Mouse (Mus musculus) MEL (cell line): ENCODE measurements around the gene Fam222b. TPM values are rescaled to one million over a fixed set of nuclear protein-coding genes. Genes with fewer than 3 reads are reported as not detected.

Source experiments
- DNase-seq: peaks from one replicate; pipeline ENCODE4 v3.0.0; 2011; ENCODE audit warnings: low read depth, low spot score
- H3K27ac ChIP-seq: 2 replicates; pipeline ENCODE4 v1.5.1; 2012; ENCODE audit warnings: low read depth, mild to moderate bottlenecking, control low read depth, low read length, moderate library complexity; ENCODE audit not compliant: control insufficient read depth
- H3K27me3 ChIP-seq, 2 experiments: fragments of 150-350 bp in 1 of 2; sonication (generic) in 1 of 2; 2 replicates each; pipeline ENCODE4 v1.6.1; 2012; ENCODE audit warnings: low read length in 2 of 2, mild to moderate bottlenecking in 2 of 2, improper control_type of control experiment in 1 of 2, moderate library complexity in 1 of 2; ENCODE audit not compliant: insufficient read depth in 2 of 2, control insufficient read depth in 1 of 2
- H3K36me3 ChIP-seq, 2 experiments: 2 replicates each; pipeline ENCODE4 v1.6.1; 2012 to 2014; ENCODE audit warnings: low read length in 2 of 2, improper control_type of control experiment in 1 of 2, inconsistent platforms in 1 of 2, mild to moderate bottlenecking in 1 of 2; ENCODE audit not compliant: insufficient read depth in 2 of 2, control insufficient read depth in 1 of 2
- H3K4me1 ChIP-seq, 2 experiments: fragments of 150-350 bp in 1 of 2; sonication (generic) in 1 of 2; 2 replicates each; pipeline ENCODE4 v1.6.1; 2012; ENCODE audit warnings: low read length in 2 of 2, improper control_type of control experiment in 1 of 2, mild to moderate bottlenecking in 1 of 2; ENCODE audit not compliant: insufficient read depth in 2 of 2, control insufficient read depth in 1 of 2
- H3K4me3 ChIP-seq, 2 experiments: fragments of 150-350 bp in 1 of 2; sonication (generic) in 1 of 2; 2 replicates each; pipeline ENCODE4 v1.5.1; 2012; ENCODE audit warnings: low read depth in 2 of 2, low read length in 2 of 2, mild to moderate bottlenecking in 2 of 2, moderate library complexity in 2 of 2, control low read depth in 1 of 2, improper control_type of control experiment in 1 of 2; ENCODE audit not compliant: control insufficient read depth in 1 of 2, insufficient read depth in 1 of 2
- H3K79me2 ChIP-seq: 2 replicates; pipeline ENCODE4 v1.6.1; 2012; ENCODE audit warnings: mild to moderate bottlenecking, low read length, moderate library complexity; ENCODE audit not compliant: control insufficient read depth, poor library complexity, insufficient read depth
- H3K9ac ChIP-seq: 2 replicates; pipeline ENCODE4 v1.6.1; 2012; ENCODE audit warnings: low read depth, mild to moderate bottlenecking, control low read depth, low read length, moderate library complexity; ENCODE audit not compliant: control insufficient read depth, poor library complexity, severe bottlenecking
- H3K9me3 ChIP-seq: fragments of 150-350 bp; sonication (generic); replicated peaks from 2 replicates; pipeline ENCODE4 v1.6.1; 2012; ENCODE audit warnings: mild to moderate bottlenecking, low read length, improper control_type of control experiment, moderate library complexity; ENCODE audit not compliant: insufficient read depth
- BHLHE40 ChIP-seq: IDR thresholded peaks from 2 replicates; pipeline ENCODE4 v1.6.1; 2012; ENCODE audit warnings: low read depth, mild to moderate bottlenecking, inconsistent platforms, low read length, improper control_type of control experiment, borderline replicate concordance
- CHD1 ChIP-seq: IDR thresholded peaks from 2 replicates; pipeline ENCODE4 v1.6.1; 2012; ENCODE audit warnings: low read depth, mild to moderate bottlenecking, inconsistent platforms, low read length, improper control_type of control experiment
- CHD2 ChIP-seq: IDR thresholded peaks from 2 replicates; pipeline ENCODE4 v1.6.1; 2011; ENCODE audit warnings: low read length, improper control_type of control experiment
- CTCF ChIP-seq, 3 experiments: IDR thresholded peaks in 2 of 3; conservative IDR thresholded peaks in 1 of 3; 2 replicates each; pipeline ENCODE4 v1.5.1; 2011 to 2012; ENCODE audit warnings: low read length in 3 of 3, low read depth in 2 of 3, mild to moderate bottlenecking in 2 of 3, improper control_type of control experiment in 1 of 3, inconsistent platforms in 1 of 3, mixed read lengths in 1 of 3, moderate library complexity in 1 of 3; ENCODE audit not compliant: control insufficient read depth in 1 of 3, insufficient read depth in 1 of 3, poor library complexity in 1 of 3, severe bottlenecking in 1 of 3
- E2F4 ChIP-seq: IDR thresholded peaks from 2 replicates; pipeline ENCODE4 v1.6.1; 2011; ENCODE audit warnings: low read depth, low read length, improper control_type of control experiment, borderline replicate concordance
- ELF1 ChIP-seq: IDR thresholded peaks from 2 replicates; pipeline ENCODE4 v1.6.1; 2014; ENCODE audit warnings: low read depth, mild to moderate bottlenecking, inconsistent platforms, low read length, improper control_type of control experiment, moderate library complexity
- EP300 ChIP-seq, 2 experiments: IDR thresholded peaks; 2 replicates each; pipeline ENCODE4 v1.6.1; 2011; ENCODE audit warnings: improper control_type of control experiment in 2 of 2, low read length in 2 of 2, low read depth in 1 of 2, mild to moderate bottlenecking in 1 of 2
- HCFC1 ChIP-seq: IDR thresholded peaks from 2 replicates; pipeline ENCODE4 v1.6.1; 2012; ENCODE audit warnings: low read depth, mild to moderate bottlenecking, inconsistent platforms, low read length, improper control_type of control experiment, moderate library complexity
- JUND ChIP-seq: IDR thresholded peaks from 2 replicates; pipeline ENCODE4 v1.6.1; 2011; ENCODE audit warnings: low read depth, mild to moderate bottlenecking, improper control_type of control experiment, low read length
- MAFK ChIP-seq: IDR thresholded peaks from 2 replicates; pipeline ENCODE4 v1.6.1; 2011; ENCODE audit warnings: low read depth, mild to moderate bottlenecking, low read length, improper control_type of control experiment, borderline replicate concordance
- MAX ChIP-seq: IDR thresholded peaks from 2 replicates; pipeline ENCODE4 v1.6.1; 2011; ENCODE audit warnings: low read length, improper control_type of control experiment
- MAZ ChIP-seq: IDR thresholded peaks from 2 replicates; pipeline ENCODE4 v1.6.1; 2012; ENCODE audit warnings: low read depth, mild to moderate bottlenecking, inconsistent platforms, low read length, improper control_type of control experiment
- MEF2A ChIP-seq: IDR thresholded peaks from 2 replicates; pipeline ENCODE4 v1.6.1; 2014; ENCODE audit warnings: low read depth, mild to moderate bottlenecking, inconsistent platforms, low read length, improper control_type of control experiment; ENCODE audit not compliant: poor library complexity, insufficient replicate concordance, severe bottlenecking; ENCODE audit errors: extremely low read depth
- MXI1 ChIP-seq: IDR thresholded peaks from 2 replicates; pipeline ENCODE4 v1.6.1; 2011; ENCODE audit warnings: mild to moderate bottlenecking, low read depth, low read length, improper control_type of control experiment
- MYB ChIP-seq: IDR thresholded peaks from 2 replicates; pipeline ENCODE4 v1.6.1; 2011; ENCODE audit warnings: mild to moderate bottlenecking, low read depth, low read length, improper control_type of control experiment
- MYC ChIP-seq: IDR thresholded peaks from 2 replicates; pipeline ENCODE4 v1.6.1; 2011; ENCODE audit warnings: low read depth, mild to moderate bottlenecking, low read length, improper control_type of control experiment, moderate library complexity
- NELFE ChIP-seq: IDR thresholded peaks from 2 replicates; pipeline ENCODE4 v1.6.1; 2011; ENCODE audit warnings: low read depth, low read length, improper control_type of control experiment
- NRF1 ChIP-seq: IDR thresholded peaks from 2 replicates; pipeline ENCODE4 v1.6.1; 2014; ENCODE audit warnings: low read depth, mild to moderate bottlenecking, inconsistent platforms, low read length, improper control_type of control experiment, moderate library complexity; ENCODE audit not compliant: poor library complexity, insufficient read depth, severe bottlenecking
- POLR2AphosphoS5 ChIP-seq: IDR thresholded peaks from 2 replicates; pipeline ENCODE4 v1.6.1; 2012; ENCODE audit warnings: low read depth, borderline replicate concordance, mild to moderate bottlenecking, inconsistent platforms, low read length, moderate library complexity, mixed read lengths
- RAD21 ChIP-seq: IDR thresholded peaks from 2 replicates; pipeline ENCODE4 v1.6.1; 2011; ENCODE audit warnings: mild to moderate bottlenecking, low read depth, low read length, improper control_type of control experiment
- RCOR1 ChIP-seq: IDR thresholded peaks from 2 replicates; pipeline ENCODE4 v1.6.1; 2012; ENCODE audit warnings: low read depth, mild to moderate bottlenecking, inconsistent platforms, low read length, improper control_type of control experiment
- SIN3A ChIP-seq: IDR thresholded peaks from 2 replicates; pipeline ENCODE4 v1.6.1; 2012; ENCODE audit warnings: low read length, improper control_type of control experiment, inconsistent platforms
- SMC3 ChIP-seq: IDR thresholded peaks from 2 replicates; pipeline ENCODE4 v1.6.1; 2011; ENCODE audit warnings: low read depth, low read length, improper control_type of control experiment
- TCF12 ChIP-seq: IDR thresholded peaks from 2 replicates; pipeline ENCODE4 v1.6.1; 2014; ENCODE audit warnings: low read depth, mild to moderate bottlenecking, inconsistent platforms, low read length, improper control_type of control experiment, moderate library complexity
- UBTF ChIP-seq: IDR thresholded peaks from 2 replicates; pipeline ENCODE4 v1.6.1; 2012; ENCODE audit warnings: low read depth, mild to moderate bottlenecking, inconsistent platforms, low read length, improper control_type of control experiment, moderate library complexity, borderline replicate concordance; ENCODE audit not compliant: insufficient read depth
- ZC3H11A ChIP-seq: IDR thresholded peaks from 2 replicates; pipeline ENCODE4 v1.6.1; 2012; ENCODE audit warnings: low read depth, mild to moderate bottlenecking, inconsistent platforms, low read length, improper control_type of control experiment
- ZKSCAN1 ChIP-seq: IDR thresholded peaks from 2 replicates; pipeline ENCODE4 v1.6.1; 2012; ENCODE audit warnings: low read depth, mild to moderate bottlenecking, inconsistent platforms, low read length, improper control_type of control experiment, moderate library complexity
- ZNF384 ChIP-seq: IDR thresholded peaks from 2 replicates; pipeline ENCODE4 v1.6.1; 2012; ENCODE audit warnings: low read depth, mild to moderate bottlenecking, inconsistent platforms, low read length, improper control_type of control experiment
- polyA plus RNA-seq, 2 experiments: library from polyadenylated mRNA; stranded (reverse) in 1 of 2; unstranded in 1 of 2; fragments of >175 nt in 1 of 2; fragments of >200 nt in 1 of 2; gene quantifications; 2 replicates each; pipeline versions ENCODE4 v1.2.1 to v1.2.4; 2012; ENCODE audit warnings: low replicate concordance in 2 of 2, low read depth in 1 of 2; ENCODE audit not compliant: insufficient read length in 2 of 2, insufficient read depth in 1 of 2, missing spikeins in 1 of 2
- total RNA-seq: library from RNA; depleted of rRNA; stranded (reverse); fragments of 300-350 nt; gene quantifications from 2 replicates; pipeline ENCODE4 v1.2.3, GENCODE M21; 2012

Gene Fam222b
- total and polyA plus RNA-seq, 3 experiments, result 2.4 to 8.1 TPM; not detected in 1

GRCm38 (mm10) chr11:78176905-78177331 lies 82.5 kb downstream of the Fam222b start:
- H3K9ac ChIP-seq, result peak overlapping the region; percentile 92
- no peaks in the 10 kb centered on the region for H3K27me3 ChIP-seq
- peak; percentile 76 for DNase-seq
- H3K4me1 ChIP-seq, result peaks cover 4 to 19% of the 10 kb centered on the region in 2 experiments; a peak in 2 of 4 replicates
- H3K79me2 ChIP-seq, result peaks cover 16% of the 10 kb centered on the region
- no peaks in the 10 kb centered on the region for H3K9me3 ChIP-seq
- H3K36me3 ChIP-seq, result peaks cover 5 to 29% of the 10 kb centered on the region in 2 experiments
- H3K27ac ChIP-seq, result peak overlapping the region; percentile 83
- TF ChIP-seq SIN3A (peak; percentile 54), CHD2 (no peak), SMC3 (0 out of 2 replicates have a peak, but pooled peaks have one; percentile 1), TCF12 (0 out of 2 replicates have a peak, but pooled peaks have one; percentile 3)
- H3K4me3 ChIP-seq, result peak overlapping the region; percentile 60 to 67

GRCm38 (mm10) chr11:78177437-78177836 lies 83.0 kb downstream of the Fam222b start:
- Histone ChIP-seq H3K36me3 (peaks cover 10 to 32% of the 10 kb centered on the region in 2 experiments), H3K9ac (peak overlapping the region; percentile 92), H3K79me2 (peaks cover 22% of the 10 kb centered on the region), H3K4me3 (peak overlapping the region; percentile 60 to 67), H3K27ac (peak overlapping the region; percentile 83), H3K27me3 (no peaks in the 10 kb centered on the region), H3K4me1 (peaks cover 4 to 19% of the 10 kb centered on the region in 2 experiments; a peak in 2 of 4 replicates), H3K9me3 (no peaks in the 10 kb centered on the region)
- TF ChIP-seq MAFK (no peak), MAX (peak; percentile 68; the same call in 1 of the 2 replicates), JUND (no peak), MAZ (no peak), SIN3A (no peak; the same call in 1 of the 2 replicates), POLR2AphosphoS5 (no peak), MEF2A (no peak), CHD1 (no peak), ELF1 (no peak), RCOR1 (no peak), BHLHE40 (no peak), MYB (no peak), MYC (no peak), NELFE (no peak), ZC3H11A (no peak), CTCF (IDR thresholded peaks at IDR 0.05 in 2 of 3, conservative IDR thresholded peaks at IDR 0.05 in 1 of 3; ENCODE audit: control insufficient read depth in 1 of 3, insufficient read depth in 1 of 3, low read depth in 2 of 3, low read length in 3 of 3, poor library complexity in 1 of 3, severe bottlenecking in 1 of 3) (no peak), ZKSCAN1 (no peak), ZNF384 (0 out of 2 replicates have a peak, but pooled peaks have one; percentile 13), EP300 (IDR thresholded peaks at IDR 0.05; ENCODE audit: low read depth in 1 of 2, low read length in 2 of 2) (no peak; a peak in 1 of 4 replicates), E2F4 (no peak), RAD21 (no peak), NRF1 (no peak), UBTF (no peak), MXI1 (peak; percentile 35; the same call in 1 of the 2 replicates), TCF12 (no peak), HCFC1 (no peak; the same call in 1 of the 2 replicates)
- DNase-seq, result peak; percentile 82
